Mouse (Mus musculus) neutrophil, adult 5-6 weeks (primary cell): ENCODE results near the gene Kcnab3. TPM values are rescaled to one million over a fixed set of nuclear protein-coding genes. Genes with fewer than 3 reads are reported as not detected.
A peak's percentile ranks its signal among the peaks of the same experiment; 100 is the strongest.
"Not testable (repeated sequence)": the region's sequence is repeated elsewhere in the genome, so short reads cannot be mapped to it uniquely, and the experiment has no call there.

Experiments
- ATAC-seq: fragments of 151-379, 151-347 bp; 2 replicates; pipeline ENCODE4 v1.8.0; 2017; ENCODE audit warnings: mild to moderate bottlenecking, moderate TSS enrichment; ENCODE audit not compliant: insufficient number of reproducible peaks, poor library complexity, low FRiP score, severe bottlenecking; ENCODE audit errors: extremely low read depth
- total RNA-seq: library from RNA; stranded (forward); fragments of 200-1000 nt; gene quantifications from 2 replicates; pipeline ENCODE4 v1.2.3, GENCODE M21; 2017

Kcnab3 gene
- total RNA-seq = 0.47 and 0.86 TPM in 2 replicates

- ATAC-seq = peak; percentile 70
These were observed at the start of gene Kcnab3 for GRCm38 (mm10) chr11:69325628-69326407. Gene Kcnab3 (plus strand): TSS chr11:69326258.

GRCm38 (mm10) chr11:69277267-69277666 lies 48.8 kb upstream of the Kcnab3 start:
- no peak for ATAC-seq

- ATAC-seq = no peak
These were observed 34.9 kb upstream of the Kcnab3 start for GRCm38 (mm10) chr11:69291111-69291510.

- ATAC-seq = no peak
These were observed 30.8 kb upstream of the Kcnab3 start for GRCm38 (mm10) chr11:69295286-69295685.

GRCm38 (mm10) chr11:69297799-69298198 lies 28.3 kb upstream of the Kcnab3 start:
- no peak for ATAC-seq

- ATAC-seq = no peak
These were observed 27.8 kb upstream of the Kcnab3 start for GRCm38 (mm10) chr11:69298231-69298630.

GRCm38 (mm10) chr11:69302817-69303216 lies 23.2 kb upstream of the Kcnab3 start:
- ATAC-seq = no peak

- ATAC-seq = peak; percentile 70; the same call in 1 of the 2 replicates
These were observed 20.8 kb upstream of the Kcnab3 start for GRCm38 (mm10) chr11:69305291-69305690.

- ATAC-seq = no peak
These were observed 20.0 kb upstream of the Kcnab3 start for GRCm38 (mm10) chr11:69306039-69306438.

- ATAC-seq = no peak
These were observed 14.8 kb upstream of the Kcnab3 start for GRCm38 (mm10) chr11:69311266-69311665.

GRCm38 (mm10) chr11:69316361-69316760 lies 9.7 kb upstream of the Kcnab3 start:
- no peak for ATAC-seq

GRCm38 (mm10) chr11:69318000-69318399 lies 8.1 kb upstream of the Kcnab3 start:
- ATAC-seq = not testable (repeated sequence)

- ATAC-seq = no peak
These were observed 4.5 kb upstream of the Kcnab3 start for GRCm38 (mm10) chr11:69321580-69321979.

- no peak for ATAC-seq
These were observed 4.0 kb upstream of the Kcnab3 start for GRCm38 (mm10) chr11:69322010-69322409.

GRCm38 (mm10) chr11:69322693-69323471 lies 3.2 kb upstream of the Kcnab3 start:
- ATAC-seq = no peak

- ATAC-seq = peak; percentile 84
These were observed 2.4 kb upstream of the Kcnab3 start, which contains the start of the genes Cntrob and Trappc1 for GRCm38 (mm10) chr11:69323667-69324111. Gene Cntrob (minus strand): TSS chr11:69323775. Gene Trappc1 (plus strand): TSS chr11:69323980.

GRCm38 (mm10) chr11:69324749-69325148 lies 1.3 kb upstream of the Kcnab3 start:
- ATAC-seq = no peak

GRCm38 (mm10) chr11:69326408-69327156 lies 524 bp downstream of the Kcnab3 start:
- no peak for ATAC-seq

- ATAC-seq = no peak
These were observed 1.0 kb downstream of the Kcnab3 start for GRCm38 (mm10) chr11:69327157-69327442.
